Mouse (Mus musculus) liver, adult 2 months (tissue): ENCODE results near the gene Rnf17.

ENCODE experiments used
- CTCF ChIP-seq: fragments of 200-500 bp; IDR thresholded peaks from 2 replicates; pipeline ENCODE4 v1.5.1; 2011; ENCODE audit warnings: low read depth, low read length, control low read depth
- POLR2A ChIP-seq: fragments of 200-500 bp; IDR thresholded peaks from 2 replicates; pipeline ENCODE4 v1.6.1; 2011; ENCODE audit warnings: low read length, control low read depth; ENCODE audit not compliant: insufficient read depth; ENCODE audit errors: extremely low read depth

GRCm38 (mm10) chr14:56365292-56365691, 37.1 kb upstream of the Rnf17 start:
- TF ChIP-seq POLR2A = no peak
- TF ChIP-seq CTCF = no peak
